Mouse (Mus musculus) splenic B cell, adult 2 months (primary cell): Measurements from ENCODE around the gene Angptl4.
"Not testable (repeated sequence)": the region's sequence is repeated elsewhere in the genome, so short reads cannot be mapped to it uniquely, and the experiment has no call there.

Experiments used
- DNase-seq: peaks from one replicate; pipeline ENCODE4 v3.0.0-alpha.2; 2011; ENCODE audit warnings: low read depth, low spot score
- H3K27me3 ChIP-seq: 2 replicates; pipeline ENCODE4 v1.6.1; 2012; ENCODE audit warnings: mild to moderate bottlenecking, low read length, moderate library complexity, mixed read lengths; ENCODE audit not compliant: control insufficient read depth, poor library complexity, insufficient read depth, severe bottlenecking
- H3K36me3 ChIP-seq: 2 replicates; pipeline ENCODE4 v1.6.1; 2012; ENCODE audit warnings: mild to moderate bottlenecking, low read length, moderate library complexity, mixed read lengths; ENCODE audit not compliant: control insufficient read depth, poor library complexity, insufficient read depth, severe bottlenecking

Angptl4 gene

DNA sequence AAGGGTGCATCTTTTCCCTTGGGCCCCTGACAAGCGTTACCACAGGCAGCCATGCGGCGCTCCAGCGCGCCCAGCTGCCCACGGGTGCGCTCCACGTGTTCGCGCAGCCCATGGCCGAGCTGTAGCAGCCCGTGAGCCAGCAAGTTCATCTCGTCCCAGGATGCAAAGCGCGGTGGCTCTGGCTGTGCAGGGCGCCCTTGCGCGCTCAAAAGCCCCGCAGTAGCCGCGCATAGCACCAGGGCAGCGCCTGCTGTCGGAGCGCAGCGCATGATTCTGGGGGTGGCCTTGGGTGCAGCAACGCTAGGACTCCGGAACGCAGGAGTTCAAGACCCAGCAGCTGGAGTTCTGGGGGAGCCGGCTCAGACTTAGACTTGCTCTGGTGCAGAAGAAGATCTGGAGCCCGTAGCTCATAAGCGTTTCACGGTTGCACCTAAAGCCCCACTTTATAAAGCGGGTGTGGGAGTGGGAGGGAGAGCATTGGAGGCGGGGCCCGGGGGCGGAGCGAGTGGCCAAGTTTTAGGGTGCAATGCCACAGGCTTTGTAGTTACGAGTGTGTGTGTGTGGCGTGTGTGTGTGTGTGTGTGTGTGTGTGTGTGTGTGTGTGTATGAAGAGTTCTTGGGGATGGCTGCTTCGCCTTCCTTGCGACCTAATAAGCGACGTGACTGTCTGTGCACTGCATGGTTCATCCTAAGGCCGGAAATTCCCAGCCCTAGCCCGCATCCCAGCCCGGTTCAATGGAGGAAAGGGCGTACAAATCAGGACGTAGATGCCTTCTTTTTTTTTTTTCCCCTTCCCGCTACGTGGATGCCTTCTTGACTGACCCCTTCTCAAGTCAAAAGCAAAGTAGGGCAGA, at the start of gene Angptl4:
TSS of gene Angptl4 (minus strand) at position 707 of the 854 bp plus-strand sequence.
- no peaks in the 10 kb centered on the region for H3K27me3 ChIP-seq
- peak; percentile 78 for DNase-seq

DNA sequence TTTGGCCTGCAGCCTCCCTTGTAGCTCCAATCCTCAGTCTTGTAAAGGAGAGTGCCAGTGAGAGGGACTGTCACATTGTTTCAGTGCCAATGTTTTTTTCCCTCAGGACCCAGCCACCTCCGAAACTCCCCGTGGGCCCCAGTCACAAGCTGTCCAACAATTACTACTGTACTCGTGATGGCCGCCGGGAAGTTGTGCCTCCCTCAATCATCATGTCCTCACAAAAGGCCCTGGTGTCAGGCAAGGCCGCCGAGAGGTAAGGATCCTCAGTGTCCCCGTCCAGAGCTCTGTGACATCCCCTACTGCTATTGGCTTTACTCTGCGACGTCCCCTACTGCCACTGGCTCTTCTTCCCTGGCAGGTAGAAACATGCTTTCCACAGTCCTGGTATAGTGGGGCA, 47.9 kb upstream of the Angptl4 start:
- no peaks in the 10 kb centered on the region for H3K27me3 ChIP-seq
- DNase-seq, result no peak
- H3K36me3 ChIP-seq, result peaks cover 11% of the 10 kb centered on the region

More for the DNA sequence above, at the start of gene Angptl4:
- no peaks in the 10 kb centered on the region for H3K36me3 ChIP-seq

DNA sequence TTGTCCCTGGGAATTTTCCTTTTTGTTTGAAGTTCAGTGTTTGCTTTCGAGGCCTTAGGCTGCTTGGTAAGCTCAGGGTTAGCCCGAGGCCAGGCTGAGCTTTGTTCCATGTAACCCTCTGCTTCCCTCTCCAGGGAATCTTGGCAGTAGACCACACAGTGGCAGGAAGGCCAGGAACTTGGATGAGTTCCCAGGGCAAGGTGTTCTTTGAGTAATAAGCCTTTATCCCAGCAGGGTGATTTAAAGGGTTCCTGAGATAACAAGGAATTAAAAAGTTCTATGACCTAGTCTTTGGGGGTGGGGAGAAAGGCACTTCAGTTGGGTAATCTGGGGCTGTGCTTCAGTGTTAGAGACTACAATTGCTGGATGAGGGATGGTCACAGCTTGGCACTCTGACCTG, 47.3 kb upstream of the Angptl4 start:
- Histone ChIP-seq H3K36me3 (peaks cover 11% of the 10 kb centered on the region), H3K27me3 (no peaks in the 10 kb centered on the region)
- DNase-seq, result no peak

DNA sequence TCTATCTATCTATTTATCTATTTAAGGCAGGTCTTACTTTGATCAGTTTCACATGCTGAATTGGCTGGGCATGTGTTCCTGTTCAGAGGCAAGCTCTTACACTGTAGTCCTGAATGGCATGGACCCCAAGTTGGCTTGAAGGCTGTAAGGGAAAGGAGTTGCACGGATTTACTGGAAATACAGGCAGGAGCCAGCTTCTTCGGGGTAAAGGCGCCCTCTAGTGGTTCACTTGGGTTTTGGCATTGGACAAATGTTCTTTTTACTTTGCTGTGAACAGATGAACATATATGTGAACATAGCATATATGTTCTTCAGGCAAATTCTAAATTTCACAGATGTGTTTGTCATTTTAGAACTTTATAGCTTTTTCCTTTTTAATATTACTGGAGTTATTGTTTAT, 45.2 kb upstream of the Angptl4 start:
- peaks cover 15% of the 10 kb centered on the region for H3K36me3 ChIP-seq
- H3K27me3 ChIP-seq, result no peaks in the 10 kb centered on the region
- peak; percentile 80 for DNase-seq

DNA sequence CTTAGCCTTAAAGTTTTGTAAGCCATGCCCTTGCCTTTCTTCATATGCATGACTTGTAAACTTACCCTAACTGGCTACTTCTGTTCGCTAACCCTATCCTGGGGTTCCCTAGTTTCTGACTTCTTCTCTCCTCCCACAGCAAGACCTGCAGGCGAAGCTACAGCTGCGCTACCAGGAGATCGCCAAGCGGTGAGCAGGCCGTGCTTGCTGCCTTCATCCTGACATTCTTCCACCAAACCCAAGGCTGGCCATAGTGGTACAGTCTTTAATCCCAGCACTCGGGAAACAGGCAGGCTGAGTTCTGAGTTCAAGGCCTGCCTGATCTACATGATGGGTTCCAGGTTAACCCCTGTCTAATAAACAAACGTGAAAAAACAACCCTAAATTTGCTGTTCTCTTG, 43.8 kb upstream of the Angptl4 start:
- no peak for DNase-seq
- Histone ChIP-seq H3K36me3 (peaks cover 12% of the 10 kb centered on the region), H3K27me3 (no peaks in the 10 kb centered on the region)

DNA sequence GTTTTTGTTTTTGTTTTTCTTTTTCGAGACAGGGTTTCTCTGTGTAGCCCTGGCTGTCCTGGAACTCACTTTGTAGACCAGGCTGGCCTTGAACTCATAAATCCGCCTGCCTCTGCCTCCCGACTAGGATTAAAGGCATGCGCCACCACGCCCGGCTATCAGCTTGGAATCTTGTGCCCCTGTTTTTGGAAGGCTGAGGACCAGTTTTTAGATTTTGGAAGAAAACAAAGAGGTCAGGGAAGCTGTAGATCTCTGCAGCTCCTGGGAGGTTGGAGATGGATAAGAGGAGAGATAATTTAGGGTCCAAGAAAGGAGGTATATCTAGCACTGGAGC, 43.3 kb upstream of the Angptl4 start:
- DNase-seq, H3K36me3 ChIP-seq: not testable (repeated sequence)

DNA sequence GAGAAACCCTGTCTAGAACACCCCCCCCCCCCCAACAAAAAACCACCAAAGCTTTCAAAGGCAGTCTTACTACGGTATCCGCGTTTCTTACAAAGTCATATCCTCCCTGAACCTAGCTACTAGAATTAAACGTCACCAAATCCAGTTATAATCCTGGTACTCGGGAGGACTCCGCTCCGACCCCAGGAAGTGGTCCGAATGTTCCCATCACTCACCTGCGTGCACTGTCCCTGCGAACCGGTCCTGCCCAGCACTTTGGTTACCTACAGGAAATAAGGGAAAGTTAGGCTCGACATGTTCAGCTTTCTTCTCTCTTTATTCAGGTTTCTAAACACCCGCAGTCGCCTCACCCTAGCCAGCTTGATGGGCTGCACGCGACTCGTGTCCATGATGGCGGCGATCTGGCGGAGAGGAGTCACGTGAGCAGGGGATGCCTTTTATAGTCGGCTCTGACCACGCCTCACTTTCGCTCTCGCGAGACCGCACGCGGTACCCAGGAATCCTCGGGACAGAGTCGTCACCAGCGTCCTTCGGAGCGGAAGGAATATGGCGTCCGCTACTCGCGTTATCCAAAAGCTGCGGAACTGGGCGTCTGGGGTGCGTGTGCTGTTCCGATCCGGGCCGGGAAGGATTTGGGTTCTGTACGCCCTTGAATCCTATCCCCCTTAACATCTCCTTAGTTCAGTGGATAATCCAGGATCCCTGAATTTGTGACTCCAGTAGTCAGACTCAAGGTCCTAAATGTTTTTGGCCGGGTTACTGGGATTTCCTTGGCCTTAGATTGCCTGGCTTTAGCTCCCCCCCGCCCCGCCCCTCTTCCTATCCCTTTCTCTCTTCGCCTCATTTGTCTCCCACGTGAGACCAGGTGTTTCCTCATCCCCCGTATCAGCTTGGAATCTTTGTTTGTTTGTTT, 42.7 kb upstream of the Angptl4 start, which contains the start of the genes Rps28 and Ndufa7:
TSS of gene Rps28 (minus strand) at position 479 of the 913 bp plus-strand sequence.
TSS of gene Ndufa7 (plus strand) at position 489 of the 913 bp plus-strand sequence.
- Histone ChIP-seq H3K27me3 (no peaks in the 10 kb centered on the region), H3K36me3 (peaks cover 8% of the 10 kb centered on the region)
- peak; percentile 99 for DNase-seq

More for the DNA sequence above, 43.3 kb upstream of the Angptl4 start:
- H3K27me3 ChIP-seq, result not testable (repeated sequence)

DNA sequence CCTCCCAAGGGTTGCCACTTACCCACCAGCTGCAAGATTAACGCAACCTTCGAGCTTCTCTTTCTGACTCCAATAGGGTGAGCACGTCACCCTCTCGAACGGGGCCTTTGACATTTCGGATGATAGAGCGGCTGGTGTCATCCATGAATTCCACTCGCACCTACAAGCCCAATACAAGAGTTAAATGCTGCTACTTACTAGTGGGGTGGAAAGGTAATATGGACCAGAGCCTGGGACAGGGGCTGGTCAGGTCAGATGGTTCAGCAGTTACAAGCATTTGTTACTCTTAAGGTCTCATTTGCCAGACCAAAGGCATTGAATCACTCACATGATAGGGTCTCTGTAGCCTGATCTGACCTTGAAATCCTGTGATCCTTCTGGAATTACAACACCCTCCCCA, 41.5 kb upstream of the Angptl4 start:
- DNase-seq, H3K36me3 ChIP-seq, H3K27me3 ChIP-seq: not testable (repeated sequence)

DNA sequence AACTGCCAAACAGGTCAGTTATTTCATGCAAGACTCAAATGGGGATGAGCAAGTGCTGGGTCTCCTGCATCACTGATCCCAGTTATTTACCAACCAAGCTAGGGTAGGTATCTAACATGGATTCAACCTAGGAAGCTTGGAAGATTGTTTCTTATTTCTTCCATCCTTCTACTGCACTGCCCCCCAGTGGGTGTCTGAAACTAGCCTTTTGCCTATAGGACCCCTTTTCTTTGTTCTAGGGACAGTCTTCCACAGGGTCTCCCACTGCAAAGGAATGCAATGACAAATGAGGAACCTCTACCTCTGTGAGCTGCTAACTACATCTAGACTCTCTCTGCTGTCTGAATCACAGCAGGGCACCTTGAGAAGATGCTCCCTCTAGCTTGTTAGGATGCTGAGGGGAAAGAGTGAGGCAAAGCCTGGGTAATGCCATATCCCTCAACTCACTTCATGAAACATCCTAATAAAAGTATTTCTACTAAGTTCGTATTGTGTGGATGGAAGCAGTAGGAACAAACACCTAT, 40.9 kb upstream of the Angptl4 start:
- no peaks in the 10 kb centered on the region for H3K27me3 ChIP-seq
- no peak for DNase-seq

DNA sequence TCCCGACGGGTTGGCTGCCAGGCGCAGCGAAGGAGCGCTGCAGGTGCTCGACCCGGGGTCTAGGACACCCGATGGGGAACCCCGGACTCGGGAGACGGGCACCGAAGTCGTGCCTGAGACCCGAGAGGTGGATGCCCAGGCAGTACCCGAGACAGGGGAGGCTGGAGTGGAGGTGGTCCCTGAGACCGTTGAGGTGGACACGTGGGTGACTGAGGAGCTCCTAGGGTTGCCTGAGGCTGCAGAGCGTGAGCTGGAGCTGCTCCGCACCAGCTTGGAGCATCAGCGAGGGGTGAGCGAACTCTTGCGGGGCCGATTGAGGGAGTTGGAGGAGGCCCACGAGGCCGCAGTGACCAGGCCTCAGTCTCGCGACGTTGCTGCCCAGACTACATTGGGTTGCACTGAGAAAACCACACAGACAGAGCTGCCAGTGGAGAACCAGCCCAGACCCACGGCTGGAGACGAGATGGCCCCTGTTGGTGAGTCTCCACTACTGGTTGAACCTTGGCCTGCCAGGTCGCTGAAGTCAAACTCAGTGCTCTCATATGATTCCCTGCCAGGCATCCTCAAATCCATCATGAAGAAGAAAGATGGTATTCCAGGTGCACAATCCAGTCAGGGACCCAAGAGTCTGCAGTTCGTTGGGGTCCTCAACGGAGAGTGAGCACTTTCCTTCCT, 36.5 kb upstream of the Angptl4 start:
- no peaks in the 10 kb centered on the region for H3K27me3 ChIP-seq
- peaks cover 7% of the 10 kb centered on the region for H3K36me3 ChIP-seq
- no peak for DNase-seq

More for the DNA sequence above, 40.9 kb upstream of the Angptl4 start:
- H3K36me3 ChIP-seq, result peaks cover 7% of the 10 kb centered on the region

DNA sequence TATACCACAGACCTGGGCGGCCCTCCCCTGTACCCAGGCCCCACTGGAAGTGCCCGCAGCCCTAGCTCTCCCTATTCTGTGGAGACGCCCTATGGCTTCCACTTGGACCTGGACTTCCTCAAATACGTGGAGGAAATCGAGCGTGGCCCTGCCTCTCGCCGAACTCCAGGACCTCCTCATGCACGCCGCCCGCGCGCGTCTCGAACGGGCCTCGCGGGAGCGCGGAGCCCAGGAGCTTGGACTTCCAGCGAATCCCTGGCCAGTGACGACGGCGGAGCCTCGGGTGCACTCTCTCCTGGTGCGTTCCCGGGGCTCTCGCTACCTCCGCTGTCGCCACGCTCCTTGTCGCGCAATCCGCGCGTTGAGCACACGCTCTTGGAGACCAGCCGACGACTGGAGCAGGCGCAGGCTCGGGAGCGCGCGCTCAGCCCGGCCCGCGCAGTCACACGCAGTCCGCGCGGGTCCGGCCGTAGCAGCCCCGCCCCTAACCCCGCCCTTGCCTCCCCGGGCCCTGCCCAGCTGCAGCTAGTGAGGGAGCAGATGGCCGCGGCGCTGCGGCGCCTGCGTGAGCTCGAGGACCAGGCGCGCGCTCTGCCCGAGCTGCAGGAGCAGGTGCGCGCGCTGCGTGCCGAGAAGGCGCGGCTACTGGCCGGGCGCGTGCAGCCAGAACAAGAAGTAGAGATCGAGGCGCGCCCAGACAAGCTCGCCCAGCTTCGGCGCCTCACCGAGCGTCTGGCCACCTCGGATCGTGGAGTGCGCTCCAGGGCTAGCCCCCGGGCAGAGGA, 35.7 kb upstream of the Angptl4 start:
- Histone ChIP-seq H3K27me3 (no peaks in the 10 kb centered on the region), H3K36me3 (peaks cover 3% of the 10 kb centered on the region)
- DNase-seq, result peak; percentile 91

DNA sequence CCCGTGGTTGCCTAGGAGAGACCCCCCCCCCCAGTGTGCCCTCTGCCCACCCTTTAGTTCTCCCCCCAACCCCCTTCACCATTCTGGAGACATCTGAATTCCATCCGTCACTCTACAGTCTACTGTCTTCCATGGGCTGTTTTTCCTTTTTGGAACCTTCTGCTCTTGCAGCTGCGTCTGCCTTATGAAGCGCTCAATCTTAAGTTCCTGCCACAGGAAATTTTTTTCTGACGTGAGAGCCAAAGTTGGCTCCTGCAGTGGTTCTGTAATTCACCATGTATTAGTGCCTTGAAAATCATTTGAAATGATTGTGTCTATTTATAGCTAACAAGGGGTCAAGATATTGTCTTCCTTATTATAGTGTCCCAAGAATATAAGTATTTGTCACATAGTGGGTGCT, 35.0 kb upstream of the Angptl4 start:
- Histone ChIP-seq H3K36me3 (peaks cover under 1% of the 10 kb centered on the region), H3K27me3 (no peaks in the 10 kb centered on the region)
- DNase-seq, result no peak

DNA sequence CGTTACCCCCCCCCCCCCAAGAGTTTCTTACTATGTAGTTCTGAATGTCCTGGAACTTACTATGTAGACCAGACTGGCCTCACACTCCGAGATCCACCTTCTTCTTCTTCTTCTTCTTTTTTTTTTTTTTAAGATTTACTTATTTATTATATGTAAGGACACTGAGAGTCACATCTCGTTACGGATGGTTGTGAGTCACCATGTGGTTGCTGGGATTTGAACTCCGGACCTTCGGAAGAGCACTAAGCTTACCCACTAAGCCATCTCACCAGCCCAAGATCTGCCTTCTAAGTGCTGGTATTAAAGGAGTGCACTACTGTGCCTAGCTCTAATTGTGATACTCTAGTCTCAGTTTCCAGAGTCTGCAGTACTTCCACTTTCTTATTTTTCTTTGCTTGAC, 33.8 kb upstream of the Angptl4 start:
- H3K36me3 ChIP-seq, result no peaks in the 10 kb centered on the region; the same call in 1 of the 2 replicates
- DNase-seq, result no peak
- no peaks in the 10 kb centered on the region for H3K27me3 ChIP-seq

DNA sequence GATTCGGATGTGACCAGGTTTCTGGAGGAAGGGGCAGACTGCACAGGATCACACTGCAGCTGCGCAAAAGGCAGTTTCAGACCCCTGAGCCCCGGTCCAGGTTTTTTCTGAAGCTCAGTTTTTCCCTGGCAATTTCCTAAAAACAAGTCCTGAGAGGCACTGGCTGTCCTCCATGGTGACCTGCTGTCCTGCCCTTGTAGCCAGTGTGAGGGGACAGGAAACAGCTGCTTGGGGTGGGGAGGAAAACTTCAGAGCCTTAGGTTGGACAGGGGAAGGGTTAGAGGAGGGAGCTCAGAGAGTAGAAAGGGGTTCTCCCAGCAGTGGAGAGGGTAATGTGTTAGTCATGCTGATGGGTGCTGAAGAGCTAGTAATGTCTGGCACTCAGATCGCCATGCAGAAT, 31.4 kb upstream of the Angptl4 start:
- Histone ChIP-seq H3K36me3 (no peaks in the 10 kb centered on the region), H3K27me3 (no peaks in the 10 kb centered on the region)
- no peak for DNase-seq
